Mouse (Mus musculus) central nervous system, embryonic 18 days (tissue): ENCODE measurements around the gene R3hdm2. TPM values are rescaled to one million over a fixed set of nuclear protein-coding genes. Genes with fewer than 3 reads are reported as not detected.

Source experiments
- polyA plus RNA-seq: library from polyadenylated mRNA; depleted of rRNA; stranded (reverse); fragments of >200 nt; gene quantifications from 2 replicates; pipeline ENCODE4 v1.2.3, GENCODE M21; 2012; rRNA removed

The R3hdm2 gene
- polyA plus RNA-seq, result 48.7 and 63.2 TPM in 2 replicates

GRCm38 (mm10) chr10:127380251-127380691 lies at the start of gene R3hdm2:
Gene R3hdm2 (plus strand): TSS chr10:127380327.

DNA sequence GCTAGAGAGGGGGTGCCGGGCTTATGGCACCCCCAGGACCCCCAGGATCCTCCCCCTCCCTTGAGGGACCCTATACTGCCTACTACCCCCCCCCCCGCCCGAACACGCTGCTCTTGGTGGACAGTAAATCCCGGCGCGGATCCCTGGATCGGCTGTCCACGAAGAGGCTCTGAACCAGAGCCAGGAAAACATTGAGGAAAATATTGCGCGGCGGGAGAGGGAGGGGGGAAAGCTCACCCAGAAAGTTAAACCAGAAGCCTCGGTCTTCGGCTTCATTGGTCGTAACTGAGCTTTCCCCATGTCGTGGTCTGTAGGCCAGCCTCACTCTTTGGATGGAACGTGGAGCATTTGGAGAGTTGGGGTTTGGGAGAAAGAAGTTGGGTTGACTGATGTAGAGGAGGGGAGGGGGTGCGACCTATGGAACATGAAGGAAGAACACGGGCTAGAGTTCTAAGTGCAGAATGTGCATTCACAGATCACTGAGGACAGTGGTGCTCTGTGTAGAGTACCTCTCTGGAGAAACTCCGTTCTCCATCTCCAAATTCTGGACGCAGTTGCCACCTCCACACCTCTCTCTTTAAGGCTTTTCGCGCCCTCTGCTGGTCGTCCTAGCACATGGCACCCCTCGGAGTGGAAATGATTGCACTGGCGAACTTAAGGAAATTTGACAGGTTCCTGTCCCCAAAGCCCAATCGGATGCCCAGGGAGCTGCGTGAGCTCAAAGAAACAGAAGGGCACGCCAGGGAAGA lies 38.1 kb upstream of the R3hdm2 start, which contains the start of gene Gli1:
Gene Gli1 (minus strand): TSS at position 84 of the 749 bp plus-strand sequence.

GRCm38 (mm10) chr10:127353909-127354895 lies 25.9 kb upstream of the R3hdm2 start, which contains the start of gene Inhbe:
Gene Inhbe (minus strand): TSS chr10:127354411.

GRCm38 (mm10) chr10:127369834-127370820 lies 10.0 kb upstream of the R3hdm2 start, which contains the start of gene Inhbc:
Gene Inhbc (minus strand): TSS chr10:127370431.

DNA sequence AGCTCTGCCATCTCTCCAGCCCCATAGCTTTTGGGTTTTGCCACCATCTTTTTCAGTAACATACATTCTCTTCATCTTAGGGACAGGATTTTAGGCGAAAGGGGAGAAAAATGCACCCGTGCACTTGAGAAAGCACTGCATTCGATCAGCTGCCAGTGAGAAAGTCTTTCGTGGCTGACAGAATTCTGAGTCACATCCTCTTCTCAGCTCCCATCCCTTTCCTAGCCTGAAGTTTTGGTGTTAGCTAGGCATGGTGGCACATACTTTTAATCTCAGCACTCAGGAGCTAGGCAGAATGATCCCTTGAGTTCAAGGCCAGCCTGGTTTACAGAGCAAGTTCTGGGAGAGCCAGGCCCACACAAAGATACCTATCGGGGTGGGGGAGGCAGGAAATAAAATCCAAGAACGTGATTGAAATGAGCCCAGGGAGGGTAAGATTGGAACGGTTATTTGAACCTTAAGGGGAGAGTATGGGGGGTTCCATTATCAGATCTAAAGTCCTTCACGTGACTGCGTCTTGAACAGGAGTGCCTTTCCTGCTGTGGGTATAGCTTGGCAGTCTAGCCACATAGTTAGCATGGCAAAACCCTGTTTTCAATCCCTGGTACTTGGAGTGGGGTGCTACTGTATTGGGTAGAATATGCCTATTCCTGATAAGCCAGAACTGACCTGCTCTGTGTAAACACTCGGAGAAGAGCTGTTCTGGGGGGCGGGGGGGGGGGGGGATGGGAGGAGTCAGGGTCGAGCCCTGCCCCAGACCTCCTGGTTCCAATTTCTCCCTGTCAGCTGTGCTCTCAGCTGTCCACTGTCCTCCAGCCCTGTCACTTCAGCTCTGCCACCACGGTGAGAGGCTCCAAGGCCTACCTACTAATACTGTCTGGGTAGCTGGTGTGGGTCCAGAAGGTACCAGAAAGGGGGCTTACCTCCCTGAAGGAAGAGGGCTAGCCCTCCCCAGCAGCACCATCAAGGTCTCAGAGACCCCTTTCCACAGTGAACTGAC lies 121.1 kb downstream of the R3hdm2 start, which contains the start of gene Stac3:
Gene Stac3 (plus strand): TSS at position 793 of the 1,000 bp plus-strand sequence.

GRCm38 (mm10) chr10:127514764-127515163 lies 134.6 kb downstream of the R3hdm2 start, which contains the start of gene Ndufa4l2:
Gene Ndufa4l2 (plus strand): TSS chr10:127514967.

DNA sequence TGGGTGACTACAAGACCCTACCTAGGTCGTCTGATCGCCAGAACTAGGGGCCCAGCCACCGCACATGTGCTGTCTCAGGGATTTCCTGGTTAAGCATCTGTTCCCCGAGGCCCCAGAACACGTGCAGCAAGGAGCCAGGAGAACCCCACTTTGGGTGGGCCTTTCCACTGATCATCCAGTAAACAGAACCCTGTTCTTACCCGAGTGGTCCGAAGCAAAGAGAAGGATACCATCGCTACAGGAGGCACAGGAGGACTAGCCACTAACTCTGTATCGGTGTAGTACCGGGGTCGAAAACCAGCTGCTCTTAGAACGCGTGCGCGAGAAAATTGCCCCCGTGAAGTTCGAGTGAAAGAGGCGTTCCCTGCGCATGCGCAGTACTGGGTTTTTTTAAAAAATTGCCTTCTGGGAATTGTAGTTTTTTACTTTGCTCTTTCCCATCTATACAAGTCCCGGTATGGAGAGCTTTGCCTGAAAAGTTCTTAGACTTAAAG lies 142.0 kb downstream of the R3hdm2 start, which contains the start of gene Shmt2:
Gene Shmt2 (minus strand): TSS at position 357 of the 494 bp plus-strand sequence.

DNA sequence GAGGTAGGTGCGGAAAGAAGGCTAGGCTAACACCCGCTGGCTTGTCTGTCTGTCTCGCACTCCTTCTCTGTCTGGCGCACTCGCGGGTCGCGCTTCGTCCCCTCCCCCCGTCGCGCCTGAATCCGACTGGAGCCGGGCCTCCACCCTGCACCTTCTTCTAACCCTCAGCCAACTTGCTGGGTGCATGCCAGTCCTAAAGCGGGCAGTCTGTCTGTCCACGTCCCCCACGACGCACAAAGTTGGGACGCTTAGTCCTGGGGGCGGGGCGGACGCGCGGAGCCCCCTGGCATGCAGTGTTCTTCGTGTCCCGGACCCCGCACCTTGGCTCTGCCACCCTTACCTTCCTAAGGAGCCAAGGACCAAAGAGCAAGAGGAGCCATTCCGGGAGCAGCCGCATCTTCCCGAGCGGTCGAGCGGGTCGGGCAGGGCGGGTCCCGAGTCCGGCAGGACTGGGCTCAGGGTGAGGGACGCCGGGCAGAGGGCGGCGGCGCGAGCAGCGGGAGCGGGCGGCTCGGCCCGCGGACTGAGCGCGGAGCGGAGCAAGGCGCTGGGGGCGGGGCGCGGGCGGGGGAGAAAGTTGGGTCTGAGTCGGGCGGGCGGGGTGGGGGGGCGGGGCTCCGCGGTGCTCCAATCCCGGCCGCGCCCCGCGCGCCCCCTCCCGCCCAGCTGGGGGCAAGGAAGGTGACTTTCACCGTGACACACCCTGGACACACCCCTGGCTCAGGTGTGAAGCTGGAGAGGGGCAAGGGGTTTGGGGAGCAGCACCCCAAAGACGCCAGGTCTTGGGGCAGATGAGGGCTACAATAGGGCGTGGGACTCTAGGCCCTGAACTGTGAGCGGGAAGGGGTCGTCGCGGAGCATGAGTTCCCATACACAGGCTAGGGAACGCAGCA lies 154.2 kb downstream of the R3hdm2 start, which contains the start of gene Nxph4:
Gene Nxph4 (minus strand): TSS at position 524 of the 893 bp plus-strand sequence.

Other genes with a start within 250 kb of the R3hdm2 start
- 62.2 and 78.3 TPM in 2 replicates for gene B4galnt1, start 215.1 kb upstream of the R3hdm2 start, polyA plus RNA-seq
- 0.56 and 1.0 TPM in 2 replicates for gene Slc26a10, start 199.7 kb upstream of the R3hdm2 start, polyA plus RNA-seq
- 75.2 and 81.9 TPM in 2 replicates for gene Arhgef25, start 190.2 kb upstream of the R3hdm2 start, polyA plus RNA-seq
- 422 and 436 TPM in 2 replicates for gene Dtx3, start 184.6 kb upstream of the R3hdm2 start, polyA plus RNA-seq
- 23.6 and 23.7 TPM in 2 replicates for gene Pip4k2c, start 168.7 kb upstream of the R3hdm2 start, polyA plus RNA-seq
- 162 and 165 TPM in 2 replicates for gene Kif5a, start 117.0 kb upstream of the R3hdm2 start, polyA plus RNA-seq
- gene Dctn2, start 114.0 kb upstream of the R3hdm2 start, polyA plus RNA-seq, result 336 TPM in 2 replicates
- 26.6 and 33.0 TPM in 2 replicates for gene Mbd6, start 91.3 kb upstream of the R3hdm2 start, polyA plus RNA-seq
- 94.5 and 96.6 TPM in 2 replicates for gene Mars, start 68.5 kb upstream of the R3hdm2 start, polyA plus RNA-seq
- 0.48 and 0.60 TPM in 2 replicates for gene Arhgap9, start 58.4 kb upstream of the R3hdm2 start, polyA plus RNA-seq
- 5.2 and 7.5 TPM in 2 replicates for gene Gli1, start 38.4 kb upstream of the R3hdm2 start, polyA plus RNA-seq
- 0.01 TPM in 1 of 2 replicates, not detected in the other for gene Inhbe, start 25.9 kb upstream of the R3hdm2 start, polyA plus RNA-seq
- gene Inhbc, start 9.9 kb upstream of the R3hdm2 start, polyA plus RNA-seq, result not detected in 2 replicates
- 6.8 and 10.4 TPM in 2 replicates for gene Stac3, start 121.4 kb downstream of the R3hdm2 start, polyA plus RNA-seq
- 13.5 and 15.8 TPM in 2 replicates for gene Ndufa4l2, start 134.6 kb downstream of the R3hdm2 start, polyA plus RNA-seq
- 61.1 and 62.7 TPM in 2 replicates for gene Shmt2, start 142.1 kb downstream of the R3hdm2 start, polyA plus RNA-seq
- 10.5 and 10.6 TPM in 2 replicates for gene Nxph4, start 154.2 kb downstream of the R3hdm2 start, polyA plus RNA-seq
- gene Lrp1, start 240.8 kb downstream of the R3hdm2 start, polyA plus RNA-seq, result 178 and 189 TPM in 2 replicates